Mouse (Mus musculus) CD4-positive naive resting alpha-beta T cell, adult 76 days (primary cell): ENCODE data around the gene Mrpl37. TPM values are rescaled to one million over a fixed set of nuclear protein-coding genes. Genes with fewer than 3 reads are reported as not detected.

Experiments
- total RNA-seq: library from RNA; stranded (reverse); gene quantifications from one replicate; pipeline ENCODE4 v1.2.4, GENCODE M21; 2023

The Mrpl37 gene
- total RNA-seq, result 71.0 TPM

DNA sequence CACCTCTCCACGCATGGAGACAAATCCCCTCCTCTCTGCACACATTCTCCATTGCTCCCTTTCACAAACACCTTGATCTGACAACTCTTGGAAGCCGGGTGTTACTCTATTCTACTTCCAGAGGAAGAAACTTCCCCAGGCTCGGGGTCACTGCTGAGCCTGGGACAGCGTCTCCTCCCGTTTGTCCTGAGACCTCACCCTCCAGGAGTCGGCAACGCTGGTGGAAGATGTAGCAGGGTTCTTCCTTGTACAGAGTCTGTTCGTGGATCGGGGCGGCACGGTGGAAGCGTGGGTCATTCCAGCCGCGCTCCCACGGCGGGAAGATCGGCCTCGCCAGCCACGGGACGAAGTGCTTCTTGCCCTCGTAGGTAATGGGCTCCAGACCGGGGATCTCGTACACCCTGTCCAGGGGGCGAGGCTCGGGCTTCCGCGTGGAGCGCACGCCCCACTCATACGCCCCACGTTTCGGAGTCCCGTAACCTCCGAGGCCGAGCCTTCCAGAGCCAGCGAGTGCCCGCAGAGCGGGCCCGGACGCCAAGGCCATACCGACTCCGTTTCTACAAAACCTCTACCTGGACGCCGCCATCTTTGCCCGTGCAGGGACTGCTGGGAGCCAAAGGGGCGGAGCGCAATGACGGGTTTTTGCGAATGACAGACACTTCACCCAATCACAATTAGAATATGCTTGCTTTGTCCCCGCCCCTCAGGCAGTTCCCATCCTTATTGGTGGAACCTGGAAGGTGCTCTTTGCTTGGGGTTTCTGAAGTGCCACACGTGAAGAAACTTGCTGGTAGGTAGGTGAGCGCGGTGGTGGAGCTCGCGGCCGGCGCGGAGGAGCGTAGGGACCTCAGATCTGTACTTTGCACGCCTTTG is at the start of gene Mrpl37, which contains the start of gene Cyb5rl:
Gene Mrpl37 (minus strand): TSS at position 617 of the 873 bp plus-strand sequence.
Gene Cyb5rl (plus strand): TSS at position 737 of the 873 bp plus-strand sequence.

DNA sequence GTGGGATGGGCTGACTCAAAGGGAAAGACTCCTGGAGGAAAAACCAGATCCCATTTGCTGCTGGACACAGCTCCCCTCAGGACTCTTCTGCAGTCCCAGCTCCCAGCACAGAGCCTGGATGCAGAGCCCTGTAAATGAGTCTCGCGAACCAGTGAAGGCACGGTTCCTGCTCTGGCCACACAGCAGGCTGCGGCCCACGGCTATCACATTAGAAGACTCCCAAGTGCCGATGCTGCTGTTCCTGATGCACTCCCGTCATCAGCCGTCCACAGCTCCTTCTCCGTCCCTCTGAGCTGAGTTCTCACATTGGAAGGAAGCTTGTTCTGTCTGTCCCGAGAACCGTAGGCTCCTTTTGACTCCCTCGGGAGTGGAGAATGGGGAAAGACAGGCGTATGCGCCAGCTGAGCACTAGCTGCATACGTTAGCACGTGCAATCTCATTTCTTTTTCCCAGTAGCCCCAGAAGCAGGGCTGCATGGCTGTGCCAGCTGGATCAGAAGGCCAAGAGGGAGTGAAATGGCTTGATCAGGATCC is 30.2 kb upstream of the Mrpl37 start, which contains the start of gene Cdcp2:
Gene Cdcp2 (plus strand): TSS at position 51 of the 533 bp plus-strand sequence.

Other genes with a start within 250 kb of the Mrpl37 start
- gene Ssbp3, start 156.2 kb downstream of the Mrpl37 start, total RNA-seq, result 119 TPM
- gene Cyb5rl, start 120 bp upstream of the Mrpl37 start, total RNA-seq, result 13.8 TPM
- gene Cdcp2, start 30.0 kb upstream of the Mrpl37 start, total RNA-seq, result not detected
- 120 TPM for gene Tmem59, start 111.5 kb upstream of the Mrpl37 start, total RNA-seq
- 38.0 TPM for gene Tceanc2, start 112.2 kb upstream of the Mrpl37 start, total RNA-seq
- gene Ldlrad1, start 142.3 kb upstream of the Mrpl37 start, total RNA-seq, result 0.53 TPM
- gene Lrrc42, start 186.7 kb upstream of the Mrpl37 start, total RNA-seq, result 43.9 TPM
- 24.9 TPM for gene Hspb11, start 186.7 kb upstream of the Mrpl37 start, total RNA-seq
- not detected for gene Dio1, start 240.3 kb upstream of the Mrpl37 start, total RNA-seq
- 37.3 TPM for gene Yipf1, start 247.5 kb upstream of the Mrpl37 start, total RNA-seq